Mouse (Mus musculus) frontal cortex, adult (tissue): Measurements from ENCODE around the gene Hat1.
A peak's percentile ranks its signal among the peaks of the same experiment; 100 is the strongest.

Experiments used
- ATAC-seq: cut with Nextera tagmentation; 2 replicates; pipeline ENCODE4 v1.9.2; 2017; ENCODE audit warnings: mild to moderate bottlenecking, moderate library complexity, mixed read lengths; ENCODE audit not compliant: low TSS enrichment

The Hat1 gene

GRCm38 (mm10) chr2:71462553-71462952 is 73.8 kb downstream of the Hat1 start:
- ATAC-seq: no peak

GRCm38 (mm10) chr2:71466103-71466502 is 77.3 kb downstream of the Hat1 start:
- ATAC-seq: no peak

- no peak for ATAC-seq
These were observed 78.2 kb downstream of the Hat1 start for GRCm38 (mm10) chr2:71466861-71467450.

- no peak for ATAC-seq
These were observed 82.3 kb downstream of the Hat1 start for GRCm38 (mm10) chr2:71471094-71471493.

- ATAC-seq: no peak
These were observed 85.1 kb downstream of the Hat1 start for GRCm38 (mm10) chr2:71473830-71474229.

- ATAC-seq: no peak
These were observed 85.6 kb downstream of the Hat1 start for GRCm38 (mm10) chr2:71474345-71474744.

- ATAC-seq: no peak
These were observed 86.6 kb downstream of the Hat1 start for GRCm38 (mm10) chr2:71475311-71475710.

- ATAC-seq: no peak
These were observed 87.0 kb downstream of the Hat1 start for GRCm38 (mm10) chr2:71475760-71476159.

- ATAC-seq: no peak
These were observed 89.0 kb downstream of the Hat1 start for GRCm38 (mm10) chr2:71477787-71478186.

- ATAC-seq: no peak
These were observed 91.2 kb downstream of the Hat1 start for GRCm38 (mm10) chr2:71479917-71480316.

- no peak for ATAC-seq
These were observed 93.1 kb downstream of the Hat1 start for GRCm38 (mm10) chr2:71481825-71482224.

GRCm38 (mm10) chr2:71483046-71483716 is 94.4 kb downstream of the Hat1 start:
- peak; percentile 77 for ATAC-seq

GRCm38 (mm10) chr2:71483717-71484066 is 94.9 kb downstream of the Hat1 start:
- no peak for ATAC-seq
